Mouse (Mus musculus) right cerebral cortex, adult 2 months (tissue): ENCODE measurements at regions not wholly inside any gene's neighbourhood (a gene's known extent, or its start where the extent isn't known, plus 50 kb on each side); places are given as distances from the start of the nearest gene placed in this dataset.

Experiments
- DNase-seq, 2 experiments: peaks; one replicate each; pipeline ENCODE4 v3.0.0; 2021 to 2022; ENCODE audit warnings: low spot score in 2 of 2

GRCm38 (mm10) chrX:39433918-39434317 lies 87.9 kb downstream of the Cypt15 start:
- DNase-seq: peak; percentile 25 to 26
